Mouse (Mus musculus) neural tube, embryonic 13.5 days (tissue): ENCODE data around the gene Ddx20. TPM values are rescaled to one million over a fixed set of nuclear protein-coding genes. Genes with fewer than 3 reads are reported as not detected.

Experiments
- ATAC-seq: fragments of 200-750 bp; cut with Nextera tagmentation; 2 replicates; pipeline ENCODE4 v1.8.0; 2017; ENCODE audit warnings: low read depth, mild to moderate bottlenecking, moderate TSS enrichment, moderate library complexity
- H3K27ac ChIP-seq: fragments of 300-500 bp; sonication (generic); replicated peaks from 2 replicates; pipeline ENCODE4 v1.5.1; 2015; ENCODE audit warnings: moderate library complexity, mild to moderate bottlenecking, inconsistent platforms
- H3K27me3 ChIP-seq: fragments of 300-500 bp; sonication (generic); 2 replicates; pipeline ENCODE4 v1.6.1; 2015; ENCODE audit warnings: mild to moderate bottlenecking, inconsistent platforms
- H3K36me3 ChIP-seq: fragments of 300-500 bp; sonication (generic); 2 replicates; pipeline ENCODE4 v1.6.1; 2015; ENCODE audit warnings: mild to moderate bottlenecking, inconsistent platforms
- H3K4me1 ChIP-seq: fragments of 300-500 bp; sonication (generic); replicated peaks from 2 replicates; pipeline ENCODE4 v1.6.1; 2015; ENCODE audit warnings: inconsistent platforms
- H3K4me2 ChIP-seq: fragments of 300-500 bp; sonication (generic); 2 replicates; pipeline ENCODE4 v1.6.1; 2015; ENCODE audit warnings: inconsistent platforms, mild to moderate bottlenecking, moderate library complexity
- H3K4me3 ChIP-seq: fragments of 300-500 bp; sonication (generic); 2 replicates; pipeline ENCODE4 v1.5.1; 2015; ENCODE audit warnings: mild to moderate bottlenecking, inconsistent platforms
- H3K9ac ChIP-seq: fragments of 300-500 bp; sonication (generic); 2 replicates; pipeline ENCODE4 v1.6.1; 2015; ENCODE audit warnings: moderate library complexity, mild to moderate bottlenecking, inconsistent platforms
- H3K9me3 ChIP-seq: fragments of 300-500 bp; sonication (generic); 2 replicates; pipeline ENCODE4 v1.6.1; 2016; ENCODE audit warnings: inconsistent platforms
- WGBS: fragments of 180-500 bp; shearing (Covaris S2); methylation state at CpG from one replicate; pipeline ENCODE4 v1.1.7; 2015; 5-methylcytosine and 5-hydroxymethylcytosine counted together
- polyA plus RNA-seq: library from polyadenylated mRNA; unstranded; fragments of >200 nt; fragmentation: Nextera tagmentation; extraction: Ambion mirVana; gene quantifications from 2 replicates; pipeline ENCODE4 v1.2.1, GENCODE M21; 2015

Ddx20 gene
- polyA plus RNA-seq, 1 experiment from 2014 or later, result 24.9 TPM

GRCm38 (mm10) chr3:105655031-105655585, 32.3 kb downstream of the Ddx20 start:
- ATAC-seq, result no peak

GRCm38 (mm10) chr3:105653544-105654380, 33.6 kb downstream of the Ddx20 start:
- Histone ChIP-seq H3K4me2 (no peak overlapping the region), H3K27me3 (no peaks in the 10 kb centered on the region), H3K36me3 (no peaks in the 10 kb centered on the region), H3K27ac (no peak overlapping the region), H3K9ac (no peak overlapping the region), H3K9me3 (no peaks in the 10 kb centered on the region), H3K4me3 (no peak overlapping the region), H3K4me1 (no peaks in the 10 kb centered on the region)
- 91% methylated on average over 13 of the region's 13 CpGs for whole genome bisulfite sequencing
- no peak for ATAC-seq

More at GRCm38 (mm10) chr3:105655031-105655585, 32.3 kb downstream of the Ddx20 start:
- Histone ChIP-seq H3K4me3 (no peak overlapping the region), H3K4me2 (no peak overlapping the region), H3K9ac (no peak overlapping the region), H3K27ac (no peak overlapping the region), H3K9me3 (no peaks in the 10 kb centered on the region), H3K36me3 (no peaks in the 10 kb centered on the region), H3K4me1 (no peaks in the 10 kb centered on the region), H3K27me3 (no peaks in the 10 kb centered on the region)
- WGBS, result 90% methylated on average over 11 of the region's 11 CpGs

DNA sequence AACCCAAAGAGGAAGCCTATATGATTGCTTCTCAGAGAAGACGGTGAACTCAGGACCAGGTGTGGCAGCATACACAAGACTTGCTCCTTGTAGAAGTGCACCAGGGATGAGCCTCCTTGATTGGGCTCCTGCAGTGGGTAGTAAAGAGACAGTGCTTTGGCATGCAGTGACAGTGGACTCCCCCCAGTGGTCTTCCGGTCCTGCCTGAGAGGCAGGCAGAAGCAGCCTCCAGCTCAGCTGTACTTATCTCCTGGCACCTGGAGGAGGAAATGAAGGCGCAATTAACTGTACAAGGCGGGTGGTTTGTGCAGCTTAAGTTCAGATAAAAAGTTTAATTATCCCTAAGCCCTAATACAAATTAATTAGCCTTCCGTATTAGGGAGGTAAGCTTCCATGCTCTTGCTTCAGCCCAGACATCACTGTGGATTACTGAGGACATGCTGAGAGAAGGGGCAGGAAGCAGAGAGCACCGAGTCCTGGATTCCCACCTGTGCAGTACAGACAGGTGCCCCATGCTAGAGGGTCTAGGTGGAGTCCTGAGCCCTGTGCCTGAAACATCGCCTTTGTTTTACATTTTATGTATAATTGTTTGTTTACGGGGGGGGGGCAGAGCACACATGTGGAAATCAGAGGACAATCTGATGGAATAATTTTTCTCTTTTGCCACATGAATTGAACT, 38.3 kb downstream of the Ddx20 start:
- H3K27me3 ChIP-seq, result no peaks in the 10 kb centered on the region
- no peaks in the 10 kb centered on the region for H3K4me1 ChIP-seq
- peak; percentile 40; the same call in 1 of the 2 replicates for ATAC-seq
- no peaks in the 10 kb centered on the region for H3K9me3 ChIP-seq
- H3K4me2 ChIP-seq, result no peak overlapping the region
- H3K27ac ChIP-seq, result no peak overlapping the region
- no peak overlapping the region for H3K9ac ChIP-seq
- no peaks in the 10 kb centered on the region for H3K36me3 ChIP-seq
- H3K4me3 ChIP-seq, result no peak overlapping the region
- WGBS, result 76% methylated on average over 8 of the region's 8 CpGs

DNA sequence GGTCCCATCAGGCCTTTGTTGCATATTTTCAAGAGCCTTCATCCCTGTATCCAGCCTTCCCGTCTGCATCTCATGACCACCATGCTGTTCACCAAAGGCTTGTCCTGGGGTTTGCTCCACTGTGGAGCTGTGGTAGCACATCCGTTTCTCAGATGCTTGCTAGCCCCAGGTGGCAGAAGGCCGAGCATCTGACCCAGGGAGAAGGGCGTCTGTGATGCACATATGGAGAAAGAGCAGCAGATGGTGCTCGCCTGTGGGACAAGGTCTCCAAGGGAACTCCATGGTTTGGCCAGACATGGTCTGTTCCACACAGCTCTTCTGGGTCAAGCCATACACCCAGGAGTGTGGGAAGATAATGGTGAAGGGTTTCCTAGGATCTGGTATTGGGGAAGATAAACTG, 43.8 kb downstream of the Ddx20 start:
- Histone ChIP-seq H3K27ac (no peak overlapping the region), H3K36me3 (no peaks in the 10 kb centered on the region), H3K9me3 (no peaks in the 10 kb centered on the region), H3K9ac (no peak overlapping the region), H3K4me3 (no peak overlapping the region), H3K27me3 (no peaks in the 10 kb centered on the region), H3K4me2 (no peak overlapping the region), H3K4me1 (no peaks in the 10 kb centered on the region)
- ATAC-seq, result no peak
- 81% methylated on average over 5 of the region's 5 CpGs for WGBS

DNA sequence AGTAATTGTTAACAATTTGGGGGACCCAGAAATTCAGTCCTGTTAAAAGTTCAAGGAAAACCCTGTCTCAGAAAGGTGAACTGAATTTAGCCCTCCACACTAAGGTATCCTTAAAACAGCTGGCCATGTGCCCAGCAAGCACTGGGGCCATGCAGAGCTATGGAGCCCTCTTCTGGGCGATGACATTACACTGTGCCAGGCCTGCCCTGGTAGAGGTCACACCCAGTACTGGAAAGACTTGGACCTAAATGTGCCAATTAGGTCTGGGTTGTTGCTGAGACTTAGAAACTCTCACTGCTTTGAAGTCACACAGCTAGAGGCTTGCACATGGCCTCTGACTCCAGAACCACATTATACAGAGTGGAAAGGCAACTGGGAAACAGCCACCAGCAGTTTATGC, 45.2 kb downstream of the Ddx20 start:
- Histone ChIP-seq H3K36me3 (no peaks in the 10 kb centered on the region), H3K9me3 (no peaks in the 10 kb centered on the region), H3K27ac (no peak overlapping the region), H3K27me3 (no peaks in the 10 kb centered on the region), H3K9ac (no peak overlapping the region), H3K4me3 (no peak overlapping the region), H3K4me1 (no peaks in the 10 kb centered on the region), H3K4me2 (no peak overlapping the region)
- WGBS, result 71% methylated on average over 1 of the region's 1 CpGs
- no peak for ATAC-seq

- Histone ChIP-seq H3K27ac (no peak overlapping the region), H3K4me1 (peaks cover 12% of the 10 kb centered on the region), H3K9me3 (no peaks in the 10 kb centered on the region), H3K36me3 (no peaks in the 10 kb centered on the region), H3K4me3 (no peak overlapping the region), H3K4me2 (no peak overlapping the region), H3K9ac (no peak overlapping the region), H3K27me3 (no peaks in the 10 kb centered on the region)
- no peak for ATAC-seq
- WGBS, result 86% methylated on average over 3 of the region's 3 CpGs
Measured at GRCm38 (mm10) chr3:105633021-105633420, 54.4 kb downstream of the Ddx20 start.

- Histone ChIP-seq H3K27ac (no peak overlapping the region), H3K9ac (no peak overlapping the region), H3K9me3 (no peaks in the 10 kb centered on the region), H3K4me1 (peaks cover 12% of the 10 kb centered on the region), H3K36me3 (no peaks in the 10 kb centered on the region), H3K27me3 (no peaks in the 10 kb centered on the region), H3K4me3 (no peak overlapping the region), H3K4me2 (no peak overlapping the region)
- 55% methylated on average over 2 of the region's 2 CpGs for WGBS
- ATAC-seq, result no peak
Measured at GRCm38 (mm10) chr3:105632296-105632695, 55.1 kb downstream of the Ddx20 start.

Other genes with a start within 250 kb of the Ddx20 start
- 4.4 and 4.6 TPM in 2 replicates for gene Kcnd3, start 235.2 kb downstream of the Ddx20 start, polyA plus RNA-seq
- 4.0 and 4.8 TPM in 2 replicates for gene Inka2, start 17.0 kb upstream of the Ddx20 start, polyA plus RNA-seq
- gene Rap1a, start 113.8 kb upstream of the Ddx20 start, polyA plus RNA-seq, result 92.6 and 105 TPM in 2 replicates
- not detected in 2 replicates for gene Adora3, start 183.3 kb upstream of the Ddx20 start, polyA plus RNA-seq
- not detected in 2 replicates for gene Tmigd3, start 183.3 kb upstream of the Ddx20 start, polyA plus RNA-seq
- gene I830077J02Rik, start 245.1 kb upstream of the Ddx20 start, polyA plus RNA-seq, result 0.21 and 0.33 TPM in 2 replicates